Mouse (Mus musculus): ENCODE results near the gene Hist1h3g. TPM values are rescaled to one million over a fixed set of nuclear protein-coding genes. Genes with fewer than 3 reads are reported as not detected.

The Hist1h3g gene
- polyA plus RNA-seq, 1 experiment from 2014 or later = 8.2 TPM

Small RNAs within 50 kb of the gene (microRNA-seq; reads per million reads assigned to microRNA genes)
- gene Gm44297 = not detected
- gene Gm44359 = not detected
- gene Gm44394 = not detected
- 1.7 reads per million for gene n-TStga1

Other genes with a start within 250 kb of the Hist1h3g start
- 43.9 and 55.5 TPM in 2 replicates for gene Zfp322a, start 166.2 kb upstream of the Hist1h3g start, polyA plus RNA-seq (2014; fragmentation: Nextera tagmentation; extraction: Ambion mirVana)
- 12.5 and 13.5 TPM in 2 replicates for gene Abt1, start 111.6 kb upstream of the Hist1h3g start, polyA plus RNA-seq (2014; fragmentation: Nextera tagmentation; extraction: Ambion mirVana)
- gene Btn1a1, start 69.5 kb upstream of the Hist1h3g start, polyA plus RNA-seq (2014; fragmentation: Nextera tagmentation; extraction: Ambion mirVana) = 0.09 TPM in 2 replicates
- gene Btn2a2, start 46.6 kb upstream of the Hist1h3g start, polyA plus RNA-seq (2014; fragmentation: Nextera tagmentation; extraction: Ambion mirVana) = 0.31 and 0.87 TPM in 2 replicates
- gene Hist1h4h, start 4.4 kb upstream of the Hist1h3g start, polyA plus RNA-seq (2014; fragmentation: Nextera tagmentation; extraction: Ambion mirVana) = 6.1 and 9.9 TPM in 2 replicates
- 13.8 and 28.7 TPM in 2 replicates for gene Hist1h2af, start 1.5 kb upstream of the Hist1h3g start, polyA plus RNA-seq (2014; fragmentation: Nextera tagmentation; extraction: Ambion mirVana)
- gene Hist1h2bh, start 8.0 kb downstream of the Hist1h3g start, polyA plus RNA-seq (2014; fragmentation: Nextera tagmentation; extraction: Ambion mirVana) = 1.4 and 2.9 TPM in 2 replicates
- 1.2 and 2.0 TPM in 2 replicates for gene Hist1h3f, start 8.6 kb downstream of the Hist1h3g start, polyA plus RNA-seq (2014; fragmentation: Nextera tagmentation; extraction: Ambion mirVana)
- 1.1 and 2.9 TPM in 2 replicates for gene Hist1h4f, start 16.2 kb downstream of the Hist1h3g start, polyA plus RNA-seq (2014; fragmentation: Nextera tagmentation; extraction: Ambion mirVana)
- gene Hist1h1d, start 17.8 kb downstream of the Hist1h3g start, polyA plus RNA-seq (2014; fragmentation: Nextera tagmentation; extraction: Ambion mirVana) = 0.70 and 1.2 TPM in 2 replicates
- 11.4 and 15.4 TPM in 2 replicates for gene Hist1h3e, start 26.9 kb downstream of the Hist1h3g start, polyA plus RNA-seq (2014; fragmentation: Nextera tagmentation; extraction: Ambion mirVana)
- gene Hist1h2ae, start 35.8 kb downstream of the Hist1h3g start, polyA plus RNA-seq (2014; fragmentation: Nextera tagmentation; extraction: Ambion mirVana) = 114 and 155 TPM in 2 replicates
- gene Hist1h2bg, start 36.0 kb downstream of the Hist1h3g start, polyA plus RNA-seq (2014; fragmentation: Nextera tagmentation; extraction: Ambion mirVana) = 7.9 and 12.9 TPM in 2 replicates
- gene Hist1h2bf, start 38.8 kb downstream of the Hist1h3g start, polyA plus RNA-seq (2014; fragmentation: Nextera tagmentation; extraction: Ambion mirVana) = 6.7 and 10.8 TPM in 2 replicates
- 2.9 and 5.3 TPM in 2 replicates for gene Hist1h2ad, start 39.0 kb downstream of the Hist1h3g start, polyA plus RNA-seq (2014; fragmentation: Nextera tagmentation; extraction: Ambion mirVana)
- gene Hist1h3d, start 40.3 kb downstream of the Hist1h3g start, polyA plus RNA-seq (2014; fragmentation: Nextera tagmentation; extraction: Ambion mirVana) = 12.0 and 14.7 TPM in 2 replicates
- 113 and 136 TPM in 2 replicates for gene Hist1h4d, start 46.2 kb downstream of the Hist1h3g start, polyA plus RNA-seq (2014; fragmentation: Nextera tagmentation; extraction: Ambion mirVana)
- gene Hist1h2be, start 85.7 kb downstream of the Hist1h3g start, polyA plus RNA-seq (2014; fragmentation: Nextera tagmentation; extraction: Ambion mirVana) = 2.9 and 3.1 TPM in 2 replicates
- 17.6 and 20.4 TPM in 2 replicates for gene Hist1h1e, start 87.1 kb downstream of the Hist1h3g start, polyA plus RNA-seq (2014; fragmentation: Nextera tagmentation; extraction: Ambion mirVana)
- gene Hist1h2ac, start 148.5 kb downstream of the Hist1h3g start, polyA plus RNA-seq (2014; fragmentation: Nextera tagmentation; extraction: Ambion mirVana) = 1.3 and 1.9 TPM in 2 replicates
- gene Hist1h2bc, start 148.8 kb downstream of the Hist1h3g start, polyA plus RNA-seq (2014; fragmentation: Nextera tagmentation; extraction: Ambion mirVana) = 54.0 and 60.2 TPM in 2 replicates
- gene Hist1h1t, start 160.4 kb downstream of the Hist1h3g start, polyA plus RNA-seq (2014; fragmentation: Nextera tagmentation; extraction: Ambion mirVana) = not detected in 2 replicates
- 9.0 and 15.0 TPM in 2 replicates for gene Hist1h4c, start 163.0 kb downstream of the Hist1h3g start, polyA plus RNA-seq (2014; fragmentation: Nextera tagmentation; extraction: Ambion mirVana)
- gene Hfe, start 175.4 kb downstream of the Hist1h3g start, polyA plus RNA-seq (2014; fragmentation: Nextera tagmentation; extraction: Ambion mirVana) = 6.0 and 7.6 TPM in 2 replicates
- gene Hist1h1c, start 203.4 kb downstream of the Hist1h3g start, polyA plus RNA-seq (2014; fragmentation: Nextera tagmentation; extraction: Ambion mirVana) = 21.6 and 28.4 TPM in 2 replicates
- 12.7 and 18.3 TPM in 2 replicates for gene Hist1h3c, start 210.2 kb downstream of the Hist1h3g start, polyA plus RNA-seq (2014; fragmentation: Nextera tagmentation; extraction: Ambion mirVana)
- 2.7 and 6.8 TPM in 2 replicates for gene Hist1h2bb, start 211.3 kb downstream of the Hist1h3g start, polyA plus RNA-seq (2014; fragmentation: Nextera tagmentation; extraction: Ambion mirVana)
- 70.3 and 91.4 TPM in 2 replicates for gene Hist1h2ab, start 215.7 kb downstream of the Hist1h3g start, polyA plus RNA-seq (2014; fragmentation: Nextera tagmentation; extraction: Ambion mirVana)
- gene Hist1h3b, start 216.8 kb downstream of the Hist1h3g start, polyA plus RNA-seq (2014; fragmentation: Nextera tagmentation; extraction: Ambion mirVana) = 12.5 and 22.2 TPM in 2 replicates
- gene Hist1h4b, start 221.6 kb downstream of the Hist1h3g start, polyA plus RNA-seq (2014; fragmentation: Nextera tagmentation; extraction: Ambion mirVana) = 7.0 and 9.2 TPM in 2 replicates
- 1.3 and 1.9 TPM in 2 replicates for gene Hist1h4a, start 225.8 kb downstream of the Hist1h3g start, polyA plus RNA-seq (2014; fragmentation: Nextera tagmentation; extraction: Ambion mirVana)
- gene Hist1h3a, start 227.0 kb downstream of the Hist1h3g start, polyA plus RNA-seq (2014; fragmentation: Nextera tagmentation; extraction: Ambion mirVana) = 8.8 and 11.6 TPM in 2 replicates
- gene Hist1h1a, start 228.2 kb downstream of the Hist1h3g start, polyA plus RNA-seq (2014; fragmentation: Nextera tagmentation; extraction: Ambion mirVana) = 3.5 and 6.5 TPM in 2 replicates
- gene Trim38, start 234.5 kb downstream of the Hist1h3g start, polyA plus RNA-seq (2014; fragmentation: Nextera tagmentation; extraction: Ambion mirVana) = not detected in 2 replicates